Mouse (Mus musculus) embryonic fibroblast, embryonic 13.5 days (primary cell): ENCODE measurements at regions not wholly inside any gene's neighbourhood (a gene's known extent, or its start where the extent isn't known, plus 50 kb on each side); places are given as distances from the start of the nearest gene placed in this dataset.

ENCODE experiments used
- CTCF ChIP-seq: IDR thresholded peaks from 2 replicates; pipeline ENCODE4 v1.5.1; 2011; ENCODE audit warnings: mild to moderate bottlenecking, control low read depth, low read length, moderate library complexity, borderline replicate concordance; ENCODE audit not compliant: insufficient read depth
- POLR2A ChIP-seq: IDR thresholded peaks from 2 replicates; pipeline ENCODE4 v1.6.1; 2011; ENCODE audit warnings: low read depth, mild to moderate bottlenecking, control low read depth, low read length, moderate library complexity

DNA sequence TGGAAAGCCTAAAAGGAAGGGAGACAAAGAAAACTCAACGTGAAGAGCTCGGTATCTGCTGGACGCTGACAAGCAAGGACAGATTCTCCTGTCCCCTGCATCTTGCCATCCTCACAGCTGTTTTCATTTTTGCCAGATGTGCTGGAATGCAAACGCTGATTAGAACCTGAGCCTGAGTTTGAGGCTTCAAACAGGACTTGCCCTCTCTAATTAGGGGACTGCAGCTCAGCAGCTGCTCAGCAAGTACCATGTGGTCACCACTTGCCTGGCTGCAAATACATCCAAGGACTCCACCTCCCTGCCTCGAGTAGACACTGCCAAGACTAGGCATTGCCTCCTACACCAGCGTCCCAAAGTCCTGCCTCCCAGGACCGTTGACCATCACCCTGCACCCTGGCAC lies 140.7 kb downstream of the Cdc5l start:
- no peak for TF ChIP-seq CTCF
- no peak for TF ChIP-seq POLR2A
